Mouse (Mus musculus): ENCODE measurements around the gene Nrg3. TPM values are rescaled to one million over a fixed set of nuclear protein-coding genes. Genes with fewer than 3 reads are reported as not detected.
A peak's percentile ranks its signal among the peaks of the same experiment; 100 is the strongest.

Gene Nrg3
- 0.49 and 0.59 TPM in 2 replicates for polyA plus RNA-seq (2014; fragmentation: Nextera tagmentation; extraction: Ambion mirVana)

GRCm38 (mm10) chr14:39472790-39473761 is at the start of gene Nrg3:
Nrg3 (minus strand) TSS chr14:39473088.
- Histone ChIP-seq H3K36me3 (ENCODE audit: control insufficient read depth, insufficient read depth, low read length) (no peaks in the 10 kb centered on the region), H3K4me1 (ENCODE audit: control insufficient read depth, insufficient read depth, low read length) (peaks cover 5% of the 10 kb centered on the region; the same call in 1 of the 2 replicates), H3K4me2 (ENCODE audit: low read depth, low read length) (peak within 1 kb of the TSS; percentile 83), H3K9me3 (ENCODE audit: control insufficient read depth, low read length) (no peaks in the 10 kb centered on the region), H3K27ac (replicated peaks; ENCODE audit: low read depth, low read length) (no peak within 1 kb of the TSS; the same call in 1 of the 2 replicates), H3K9ac (ENCODE audit: low read depth, low read length) (peak within 1 kb of the TSS; percentile 57), H3K27me3 (replicated peaks; ENCODE audit: control insufficient read depth, insufficient read depth, low read length) (peaks cover 91% of the 10 kb centered on the region), H3K4me3 (ENCODE audit: low read depth, low read length) (peak within 1 kb of the TSS; percentile 51)
- 0% methylated on average over 14 of the region's 121 CpGs for WGBS
- peak; percentile 60 for DNase-seq (ENCODE audit: low spot score)
- ATAC-seq (ENCODE audit: low read depth) = peak; percentile 83

DNA sequence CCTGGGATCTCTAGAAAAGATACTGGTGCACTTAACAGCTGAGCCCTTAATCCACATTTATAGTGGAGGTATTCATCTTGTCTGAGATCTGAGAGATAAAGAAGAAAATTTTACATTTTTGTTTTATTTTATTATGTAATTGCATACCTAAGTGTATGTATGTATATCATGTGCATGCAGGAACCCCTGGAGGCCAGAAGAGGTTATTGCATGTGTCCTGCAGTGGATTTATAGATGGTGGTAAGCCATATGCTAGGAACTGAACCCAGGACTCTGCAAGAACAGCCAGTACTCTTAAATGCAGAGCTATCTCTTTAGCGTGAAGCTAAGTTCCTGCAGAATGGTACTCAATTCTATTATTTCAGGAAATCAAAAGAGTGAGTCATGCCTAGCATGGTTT is 36.1 kb upstream of the Nrg3 start:
- H3K4me3 ChIP-seq (ENCODE audit: low read depth, low read length) = no peak overlapping the region
- no peaks in the 10 kb centered on the region for H3K4me1 ChIP-seq (ENCODE audit: control insufficient read depth, insufficient read depth, low read length)
- H3K9me3 ChIP-seq (ENCODE audit: control insufficient read depth, low read length) = no peaks in the 10 kb centered on the region
- no peak overlapping the region for H3K4me2 ChIP-seq (ENCODE audit: low read depth, low read length)
- DNase-seq (ENCODE audit: low spot score) (no peak), ATAC-seq (ENCODE audit: low read depth) (no peak)
- WGBS = 70% methylated on average over 1 of the region's 1 CpGs
- no peak overlapping the region for H3K27ac ChIP-seq (replicated peaks; ENCODE audit: low read depth, low read length)
- no peak overlapping the region for H3K9ac ChIP-seq (ENCODE audit: low read depth, low read length)
- H3K36me3 ChIP-seq (ENCODE audit: control insufficient read depth, insufficient read depth, low read length) = no peaks in the 10 kb centered on the region
- no peaks in the 10 kb centered on the region for H3K27me3 ChIP-seq (replicated peaks; ENCODE audit: control insufficient read depth, insufficient read depth, low read length)

DNA sequence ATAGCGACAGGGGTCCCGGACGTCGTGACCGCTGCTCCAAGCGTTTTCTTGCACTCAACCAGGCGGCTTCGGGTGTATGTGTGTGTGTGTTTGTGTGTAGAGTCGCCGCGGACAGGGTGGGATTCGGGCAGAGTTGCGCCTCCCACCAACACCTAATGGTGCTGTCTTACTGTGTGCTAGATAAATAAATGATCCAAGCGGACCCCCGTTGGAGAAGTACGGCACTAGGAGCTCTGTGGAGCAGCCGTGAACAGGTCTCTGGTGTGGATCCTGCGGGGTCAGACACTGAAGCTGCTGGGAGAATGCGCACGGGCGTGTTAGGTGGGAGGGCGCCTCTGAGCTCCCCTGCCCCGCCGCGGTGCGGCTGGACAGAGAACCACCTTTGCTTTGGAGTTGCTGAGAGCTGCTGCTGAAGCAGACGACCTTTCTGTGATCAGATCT is 903 bp upstream of the Nrg3 start:
- H3K9ac ChIP-seq (ENCODE audit: low read depth, low read length) = no peak overlapping the region
- H3K9me3 ChIP-seq (ENCODE audit: control insufficient read depth, low read length) = no peaks in the 10 kb centered on the region
- DNase-seq (ENCODE audit: low spot score) (peak; percentile 1), ATAC-seq (ENCODE audit: low read depth) (peak; percentile 12; the same call in 1 of the 2 replicates)
- H3K4me2 ChIP-seq (ENCODE audit: low read depth, low read length) = peak overlapping the region; percentile 83
- 2% methylated on average over 27 of the region's 27 CpGs for WGBS
- H3K36me3 ChIP-seq (ENCODE audit: control insufficient read depth, insufficient read depth, low read length) = no peaks in the 10 kb centered on the region
- H3K27ac ChIP-seq (replicated peaks; ENCODE audit: low read depth, low read length) = no peak overlapping the region
- H3K4me1 ChIP-seq (ENCODE audit: control insufficient read depth, insufficient read depth, low read length) = peaks cover 5% of the 10 kb centered on the region; the same call in 1 of the 2 replicates
- H3K4me3 ChIP-seq (ENCODE audit: low read depth, low read length) = peak overlapping the region; percentile 51
- H3K27me3 ChIP-seq (replicated peaks; ENCODE audit: control insufficient read depth, insufficient read depth, low read length) = peaks cover 90% of the 10 kb centered on the region

- peak overlapping the region; percentile 83 for H3K4me2 ChIP-seq (ENCODE audit: low read depth, low read length)
- H3K36me3 ChIP-seq (ENCODE audit: control insufficient read depth, insufficient read depth, low read length) = no peaks in the 10 kb centered on the region
- peaks cover 86% of the 10 kb centered on the region for H3K27me3 ChIP-seq (replicated peaks; ENCODE audit: control insufficient read depth, insufficient read depth, low read length)
- H3K4me1 ChIP-seq (ENCODE audit: control insufficient read depth, insufficient read depth, low read length) = peaks cover 5% of the 10 kb centered on the region; the same call in 1 of the 2 replicates
- 1% methylated on average over 29 of the region's 56 CpGs for WGBS
- DNase-seq (ENCODE audit: low spot score) (peak; percentile 1), ATAC-seq (ENCODE audit: low read depth) (peak; percentile 22)
- H3K9me3 ChIP-seq (ENCODE audit: control insufficient read depth, low read length) = no peaks in the 10 kb centered on the region
- peak overlapping the region; percentile 57 for H3K9ac ChIP-seq (ENCODE audit: low read depth, low read length)
- H3K4me3 ChIP-seq (ENCODE audit: low read depth, low read length) = peak overlapping the region; percentile 51
- H3K27ac ChIP-seq (replicated peaks; ENCODE audit: low read depth, low read length) = no peak overlapping the region
These were observed 639 bp downstream of the Nrg3 start for GRCm38 (mm10) chr14:39472146-39472751.

- no peaks in the 10 kb centered on the region for H3K9me3 ChIP-seq (ENCODE audit: control insufficient read depth, low read length)
- peak; percentile 2 for DNase-seq (ENCODE audit: low spot score)
These were observed 1.5 kb downstream of the Nrg3 start for GRCm38 (mm10) chr14:39471236-39471981.

DNA sequence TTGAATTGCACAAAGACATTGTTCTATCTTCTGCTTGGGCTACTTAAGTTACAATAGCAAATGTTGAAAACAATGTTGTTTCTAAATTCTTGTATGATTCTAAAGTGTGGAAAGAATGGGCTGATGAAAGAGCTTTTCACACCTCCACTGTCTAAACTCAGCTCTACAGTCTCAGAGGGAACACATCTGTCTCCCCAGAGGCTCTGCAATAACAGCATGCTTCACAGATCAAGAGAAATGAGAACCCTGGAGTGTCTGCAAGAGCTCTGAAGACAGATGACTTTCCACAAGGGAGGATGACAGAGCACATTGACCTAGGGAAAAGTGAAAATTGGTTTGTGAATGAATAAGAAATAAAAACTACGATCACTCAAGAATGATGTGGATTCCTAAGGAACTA is 27.4 kb downstream of the Nrg3 start:
- Histone ChIP-seq H3K9me3 (ENCODE audit: control insufficient read depth, low read length) (no peaks in the 10 kb centered on the region), H3K27ac (replicated peaks; ENCODE audit: low read depth, low read length) (no peak overlapping the region), H3K4me3 (ENCODE audit: low read depth, low read length) (no peak overlapping the region), H3K36me3 (ENCODE audit: control insufficient read depth, insufficient read depth, low read length) (no peaks in the 10 kb centered on the region), H3K27me3 (replicated peaks; ENCODE audit: control insufficient read depth, insufficient read depth, low read length) (no peaks in the 10 kb centered on the region), H3K9ac (ENCODE audit: low read depth, low read length) (no peak overlapping the region), H3K4me1 (ENCODE audit: control insufficient read depth, insufficient read depth, low read length) (no peaks in the 10 kb centered on the region), H3K4me2 (ENCODE audit: low read depth, low read length) (no peak overlapping the region)
- DNase-seq (ENCODE audit: low spot score) (no peak), ATAC-seq (ENCODE audit: low read depth) (no peak)
- WGBS = 71% methylated on average over 1 of the region's 1 CpGs

More at GRCm38 (mm10) chr14:39471236-39471981, 1.5 kb downstream of the Nrg3 start:
- Histone ChIP-seq H3K36me3 (ENCODE audit: control insufficient read depth, insufficient read depth, low read length) (no peaks in the 10 kb centered on the region), H3K4me2 (ENCODE audit: low read depth, low read length) (peak overlapping the region; percentile 83), H3K9ac (ENCODE audit: low read depth, low read length) (no peak overlapping the region), H3K27me3 (replicated peaks; ENCODE audit: control insufficient read depth, insufficient read depth, low read length) (peaks cover 78% of the 10 kb centered on the region), H3K4me3 (ENCODE audit: low read depth, low read length) (peak overlapping the region; percentile 51), H3K4me1 (ENCODE audit: control insufficient read depth, insufficient read depth, low read length) (peaks cover 5% of the 10 kb centered on the region; the same call in 1 of the 2 replicates), H3K27ac (replicated peaks; ENCODE audit: low read depth, low read length) (no peak overlapping the region)
- no peak; the same call in 1 of the 2 replicates for ATAC-seq (ENCODE audit: low read depth)
- 4% methylated on average over 12 of the region's 12 CpGs for WGBS

DNA sequence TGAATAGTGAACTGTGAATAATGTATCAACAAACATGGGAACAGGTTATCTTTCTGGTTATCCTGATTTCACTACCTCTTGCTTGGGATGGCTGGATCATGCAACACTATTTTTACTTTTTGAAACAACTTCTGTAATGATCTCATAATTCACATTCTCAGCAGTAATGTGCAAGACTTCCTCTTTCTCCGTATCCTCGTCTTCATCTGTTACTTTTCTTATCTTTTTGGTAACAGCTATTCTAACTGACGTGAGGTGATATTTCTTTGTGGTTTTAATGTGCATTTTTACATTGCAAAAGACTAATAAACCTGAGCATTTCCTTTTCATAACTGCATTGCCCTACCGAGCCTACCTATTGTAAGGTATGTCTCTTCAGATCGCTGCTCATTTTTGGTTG is 44.4 kb downstream of the Nrg3 start:
- no peaks in the 10 kb centered on the region for H3K27me3 ChIP-seq (replicated peaks; ENCODE audit: control insufficient read depth, insufficient read depth, low read length)
- 87% methylated on average over 5 of the region's 5 CpGs for WGBS
- no peak overlapping the region for H3K9ac ChIP-seq (ENCODE audit: low read depth, low read length)
- no peak overlapping the region for H3K4me2 ChIP-seq (ENCODE audit: low read depth, low read length)
- H3K9me3 ChIP-seq (ENCODE audit: control insufficient read depth, low read length) = no peaks in the 10 kb centered on the region
- H3K36me3 ChIP-seq (ENCODE audit: control insufficient read depth, insufficient read depth, low read length) = no peaks in the 10 kb centered on the region
- H3K4me3 ChIP-seq (ENCODE audit: low read depth, low read length) = no peak overlapping the region
- H3K4me1 ChIP-seq (ENCODE audit: control insufficient read depth, insufficient read depth, low read length) = no peaks in the 10 kb centered on the region
- H3K27ac ChIP-seq (replicated peaks; ENCODE audit: low read depth, low read length) = no peak overlapping the region
- ATAC-seq (ENCODE audit: low read depth) = no peak
- no peak for DNase-seq (ENCODE audit: low spot score)

GRCm38 (mm10) chr14:39421874-39422273 is 51.0 kb downstream of the Nrg3 start:
- Histone ChIP-seq H3K27ac (replicated peaks; ENCODE audit: low read depth, low read length) (no peak overlapping the region), H3K4me1 (ENCODE audit: control insufficient read depth, insufficient read depth, low read length) (no peaks in the 10 kb centered on the region), H3K9me3 (ENCODE audit: control insufficient read depth, low read length) (no peaks in the 10 kb centered on the region), H3K4me3 (ENCODE audit: low read depth, low read length) (no peak overlapping the region), H3K9ac (ENCODE audit: low read depth, low read length) (no peak overlapping the region), H3K36me3 (ENCODE audit: control insufficient read depth, insufficient read depth, low read length) (no peaks in the 10 kb centered on the region), H3K4me2 (ENCODE audit: low read depth, low read length) (no peak overlapping the region), H3K27me3 (replicated peaks; ENCODE audit: control insufficient read depth, insufficient read depth, low read length) (no peaks in the 10 kb centered on the region)
- DNase-seq (ENCODE audit: low spot score) = no peak
- no peak for ATAC-seq (ENCODE audit: low read depth)
- WGBS = 69% methylated on average over 1 of the region's 1 CpGs

Data from embryonic facial prominence, embryonic 14.5 days (tissue).